Mouse (Mus musculus): Measurements from ENCODE around the gene Lzts2. TPM values are rescaled to one million over a fixed set of nuclear protein-coding genes. Genes with fewer than 3 reads are reported as not detected.

Gene Lzts2
- polyA plus RNA-seq, 1 experiment from 2014 or later = 26.2 TPM

DNA sequence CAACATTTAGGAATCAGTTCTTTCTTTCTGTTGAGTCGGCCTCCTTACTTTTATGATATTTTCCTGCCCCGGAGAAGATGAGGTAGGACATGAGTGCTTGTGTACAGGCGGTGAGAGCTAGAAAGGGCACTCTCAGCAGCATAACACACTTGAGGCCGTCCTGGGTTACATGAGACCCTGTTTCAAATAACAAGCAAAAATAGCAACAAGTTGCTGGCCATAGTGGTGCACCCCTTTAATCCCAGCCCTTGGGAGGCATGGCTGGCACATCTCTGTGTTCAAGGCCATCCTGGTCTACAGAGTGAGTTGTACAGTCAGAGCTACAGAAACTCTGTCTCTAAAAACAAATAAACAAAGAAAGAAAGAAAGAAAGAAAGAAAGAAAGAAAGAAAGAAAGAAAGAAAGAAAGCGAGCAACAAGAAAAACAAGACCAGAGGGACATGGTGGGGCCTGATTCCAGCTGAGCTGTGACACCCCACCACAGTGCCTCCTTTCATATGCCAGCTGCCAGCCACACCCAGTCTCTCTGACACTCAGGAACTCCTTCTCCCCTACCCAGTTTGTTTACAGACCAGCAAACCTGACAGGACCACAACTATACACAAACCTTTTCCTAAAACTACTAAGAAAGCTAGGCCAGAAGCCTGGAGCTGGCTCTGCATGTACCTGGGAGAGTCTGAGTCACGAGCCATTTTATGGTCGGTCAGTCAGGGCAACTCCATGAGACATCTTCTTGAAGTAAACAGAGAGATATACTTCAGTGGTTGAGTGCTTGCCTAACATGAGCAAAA is 42.9 kb downstream of the Lzts2 start:
- TF ChIP-seq CTCF (IDR thresholded peaks at IDR 0.05; ENCODE audit: low read depth) = no peak
- H3K4me3 ChIP-seq (ENCODE audit: low read depth, low read length) = peak overlapping the region; percentile 59
- peak overlapping the region; percentile 95 for H3K27ac ChIP-seq (ENCODE audit: low read depth, low read length)
- H3K9ac ChIP-seq (ENCODE audit: low read depth, low read length) = no peak overlapping the region; the same call in 1 of the 2 replicates
- H3K9me3 ChIP-seq (ENCODE audit: control insufficient read depth) = no peaks in the 10 kb centered on the region
- peaks cover 17% of the 10 kb centered on the region for H3K36me3 ChIP-seq (ENCODE audit: control insufficient read depth, insufficient read depth)
- 60% methylated on average over 7 of the region's 7 CpGs for WGBS
- H3K4me1 ChIP-seq (replicated peaks; ENCODE audit: control insufficient read depth, insufficient read depth, low read length) = no peaks in the 10 kb centered on the region; the same call in 1 of the 2 replicates
- no peak for ATAC-seq
- no peaks in the 10 kb centered on the region for H3K27me3 ChIP-seq (replicated peaks; ENCODE audit: control insufficient read depth, insufficient read depth, low read length)
- peak overlapping the region; percentile 80 for H3K4me2 ChIP-seq (replicated peaks; ENCODE audit: low read depth)

- Histone ChIP-seq H3K27ac (ENCODE audit: low read depth, low read length) (peak overlapping the region; percentile 95), H3K4me3 (ENCODE audit: low read depth, low read length) (peak overlapping the region; percentile 59), H3K4me1 (replicated peaks; ENCODE audit: control insufficient read depth, insufficient read depth, low read length) (no peaks in the 10 kb centered on the region; the same call in 1 of the 2 replicates), H3K27me3 (replicated peaks; ENCODE audit: control insufficient read depth, insufficient read depth, low read length) (no peaks in the 10 kb centered on the region), H3K9me3 (ENCODE audit: control insufficient read depth) (no peaks in the 10 kb centered on the region), H3K9ac (ENCODE audit: low read depth, low read length) (peak overlapping the region; percentile 51; the same call in 1 of the 2 replicates), H3K4me2 (replicated peaks; ENCODE audit: low read depth) (peak overlapping the region; percentile 80), H3K36me3 (ENCODE audit: control insufficient read depth, insufficient read depth) (peaks cover 16% of the 10 kb centered on the region)
- no peak for TF ChIP-seq CTCF (IDR thresholded peaks at IDR 0.05; ENCODE audit: low read depth)
- no peak for ATAC-seq
- WGBS = 28% methylated on average over 7 of the region's 7 CpGs
Observed at GRCm38 (mm10) chr19:45057724-45058112, 43.5 kb downstream of the Lzts2 start.

GRCm38 (mm10) chr19:45058113-45058839 is 44.1 kb downstream of the Lzts2 start:
- peak; percentile 87 for ATAC-seq
- no peak for TF ChIP-seq CTCF (IDR thresholded peaks at IDR 0.05; ENCODE audit: low read depth)
- under 1% methylated on average over 34 of the region's 34 CpGs for WGBS
- Histone ChIP-seq H3K4me2 (replicated peaks; ENCODE audit: low read depth) (peak overlapping the region; percentile 80), H3K9ac (ENCODE audit: low read depth, low read length) (peak overlapping the region; percentile 51), H3K9me3 (ENCODE audit: control insufficient read depth) (no peaks in the 10 kb centered on the region), H3K4me1 (replicated peaks; ENCODE audit: control insufficient read depth, insufficient read depth, low read length) (no peaks in the 10 kb centered on the region; the same call in 1 of the 2 replicates), H3K4me3 (ENCODE audit: low read depth, low read length) (peak overlapping the region; percentile 59), H3K27ac (ENCODE audit: low read depth, low read length) (peak overlapping the region; percentile 95), H3K36me3 (ENCODE audit: control insufficient read depth, insufficient read depth) (peaks cover 10% of the 10 kb centered on the region; the same call in 1 of the 2 replicates), H3K27me3 (replicated peaks; ENCODE audit: control insufficient read depth, insufficient read depth, low read length) (no peaks in the 10 kb centered on the region)

DNA sequence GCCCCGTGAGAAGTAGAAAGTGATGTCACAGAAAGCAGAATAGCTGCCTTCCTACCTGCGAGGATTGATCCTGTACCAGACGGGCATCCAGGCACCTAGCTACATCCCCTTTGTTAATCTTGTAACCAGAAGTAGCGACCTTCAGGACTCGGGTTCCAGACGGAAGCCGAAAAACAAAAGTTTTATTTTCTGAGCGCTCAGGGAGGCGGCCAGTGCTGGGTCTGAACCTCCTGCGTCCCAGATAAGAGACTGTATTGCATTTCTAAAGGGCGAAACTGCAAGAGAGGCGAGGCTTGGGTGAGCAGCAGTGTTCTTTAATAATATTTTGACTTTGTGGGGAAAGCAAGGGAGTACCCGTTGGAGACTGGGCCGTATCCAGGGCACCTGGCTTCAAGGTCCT is 44.6 kb downstream of the Lzts2 start:
- WGBS = under 1% methylated on average over 14 of the region's 14 CpGs
- H3K36me3 ChIP-seq (ENCODE audit: control insufficient read depth, insufficient read depth) = peaks cover 10% of the 10 kb centered on the region; the same call in 1 of the 2 replicates

DNA sequence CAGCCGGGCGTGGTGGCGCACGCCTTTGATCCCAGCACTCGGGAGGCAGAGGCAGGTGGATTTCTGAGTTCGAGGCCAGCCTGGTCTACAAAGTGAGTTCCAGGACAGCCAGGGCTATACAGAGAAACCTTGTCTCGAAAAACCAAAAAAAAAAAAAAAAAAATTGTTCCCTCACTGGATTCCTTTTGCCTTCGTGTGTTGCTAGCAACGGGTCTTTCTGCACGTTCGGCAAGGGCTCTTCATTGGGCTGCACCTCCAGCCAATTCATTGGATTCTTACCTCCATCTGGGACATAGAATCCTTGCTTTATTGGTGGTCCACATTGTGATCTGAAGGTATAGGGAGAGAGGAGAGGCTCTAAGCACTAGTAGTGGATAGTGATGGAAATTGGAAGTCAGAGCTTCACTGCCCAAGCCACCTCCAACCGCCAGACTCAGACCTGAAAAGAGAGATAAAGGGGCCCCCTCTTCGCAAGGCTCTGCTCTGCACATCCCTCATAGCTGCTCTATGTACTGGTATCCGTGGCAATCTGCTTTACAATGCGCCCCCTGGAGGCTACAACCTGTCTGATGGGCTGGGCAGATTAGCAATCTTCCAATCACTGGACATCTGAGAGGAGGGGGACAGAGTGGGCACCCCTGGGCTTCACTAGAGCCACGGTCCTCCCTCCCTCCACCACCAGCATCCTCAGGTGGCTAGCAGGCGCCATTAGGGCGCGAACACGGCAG is 49.5 kb downstream of the Lzts2 start:
- Histone ChIP-seq H3K4me2 (replicated peaks; ENCODE audit: low read depth) (no peak overlapping the region), H3K4me3 (ENCODE audit: low read depth, low read length) (no peak overlapping the region), H3K9me3 (ENCODE audit: control insufficient read depth) (no peaks in the 10 kb centered on the region), H3K27ac (ENCODE audit: low read depth, low read length) (no peak overlapping the region), H3K9ac (ENCODE audit: low read depth, low read length) (no peak overlapping the region), H3K4me1 (replicated peaks; ENCODE audit: control insufficient read depth, insufficient read depth, low read length) (no peaks in the 10 kb centered on the region), H3K36me3 (ENCODE audit: control insufficient read depth, insufficient read depth) (no peaks in the 10 kb centered on the region), H3K27me3 (replicated peaks; ENCODE audit: control insufficient read depth, insufficient read depth, low read length) (peaks cover 41% of the 10 kb centered on the region)
- 42% methylated on average over 19 of the region's 20 CpGs for WGBS
- peak; percentile 74 for TF ChIP-seq CTCF (IDR thresholded peaks at IDR 0.05; ENCODE audit: low read depth)
- ATAC-seq = no peak

More for the DNA sequence above, 44.6 kb downstream of the Lzts2 start:
- Histone ChIP-seq H3K9ac (ENCODE audit: low read depth, low read length) (peak overlapping the region; percentile 51), H3K27ac (ENCODE audit: low read depth, low read length) (peak overlapping the region; percentile 95), H3K4me1 (replicated peaks; ENCODE audit: control insufficient read depth, insufficient read depth, low read length) (no peaks in the 10 kb centered on the region; the same call in 1 of the 2 replicates), H3K4me2 (replicated peaks; ENCODE audit: low read depth) (peak overlapping the region; percentile 80), H3K27me3 (replicated peaks; ENCODE audit: control insufficient read depth, insufficient read depth, low read length) (peaks cover 3% of the 10 kb centered on the region; the same call in 1 of the 2 replicates), H3K9me3 (ENCODE audit: control insufficient read depth) (no peaks in the 10 kb centered on the region), H3K4me3 (ENCODE audit: low read depth, low read length) (peak overlapping the region; percentile 59)
- TF ChIP-seq CTCF (IDR thresholded peaks at IDR 0.05; ENCODE audit: low read depth) = no peak
- no peak; the same call in 1 of the 2 replicates for ATAC-seq
